Mouse (Mus musculus): ENCODE data around the gene Dnaaf5. TPM values are rescaled to one million over a fixed set of nuclear protein-coding genes. Genes with fewer than 3 reads are reported as not detected.

The Dnaaf5 gene
- polyA plus RNA-seq, 2 experiments from 2014 or later, result 8.2 to 16.0 TPM

GRCm38 (mm10) chr5:139232083-139232482 lies 82.1 kb downstream of the Dnaaf5 start:
- ATAC-seq, result no peak

DNA sequence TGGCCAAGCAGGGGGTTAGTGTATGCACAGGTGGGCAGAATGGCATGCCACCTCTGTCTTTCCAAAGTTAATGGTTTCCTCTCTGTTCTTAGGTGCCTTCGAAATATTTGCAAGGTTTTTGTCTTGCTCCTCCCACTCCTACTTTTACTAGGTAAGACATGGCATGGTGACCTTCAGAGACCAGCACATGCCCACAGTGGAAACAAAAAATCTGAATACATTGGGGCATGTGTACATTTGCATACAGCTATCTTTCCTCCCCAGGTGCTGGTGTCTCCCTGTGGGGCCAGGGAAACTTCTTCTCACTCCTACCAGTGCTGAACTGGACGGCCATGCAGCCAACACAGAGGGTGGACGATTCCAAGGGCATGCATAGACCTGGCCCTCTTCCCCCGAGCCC lies 84.4 kb downstream of the Dnaaf5 start:
- no peak for ATAC-seq

Other genes starting within 250 kb of the Dnaaf5 start
- gene Pdgfa, start 152.9 kb upstream of the Dnaaf5 start, polyA plus RNA-seq (2017; shearing (Covaris generic)), result not detected
- 1 to 10 TPM in 1 of 2 experiments, under 1 TPM in 1; 0.98 to 3.1 TPM for gene Prkar1b, start 222 bp upstream of the Dnaaf5 start, polyA plus RNA-seq (2017; shearing (Covaris generic))
- gene Sun1, start 50.4 kb downstream of the Dnaaf5 start, polyA plus RNA-seq (2017; shearing (Covaris generic)), result 10 to 100 TPM; 36.2 to 64.2 TPM
- gene Get4, start 102.1 kb downstream of the Dnaaf5 start, polyA plus RNA-seq (2017; shearing (Covaris generic)), result 10 to 100 TPM; 12.5 to 12.6 TPM
- 1 to 10 TPM; 4.8 to 6.0 TPM for gene Adap1, start 175.4 kb downstream of the Dnaaf5 start, polyA plus RNA-seq (2017; shearing (Covaris generic))
- 10 to 100 TPM; 49.9 to 52.2 TPM for gene Cox19, start 201.2 kb downstream of the Dnaaf5 start, polyA plus RNA-seq (2017; shearing (Covaris generic))
- gene Cyp2w1, start 202.4 kb downstream of the Dnaaf5 start, polyA plus RNA-seq (2017; shearing (Covaris generic)), result not detected
- gene Gpr146, start 227.5 kb downstream of the Dnaaf5 start, polyA plus RNA-seq (2017; shearing (Covaris generic)), result 10 to 100 TPM in 1 of 2 experiments, 1 to 10 TPM in 1; 8.1 to 11.3 TPM

Measured in CD4-positive, CD25-positive, alpha-beta regulatory T cell, adult 4 months (primary cell).